ENCODE assay signal across 9 mouse cellular contexts in genomic region chr12:82312091-82312820, GRCm38 (mm10).
A peak's percentile ranks its signal among the peaks of the same experiment; 100 is the strongest.
DNase-seq lines count a peak whose midpoint lies in the region; ATAC-seq and TF ChIP-seq lines count a peak whose summit lies in the region.
"Had no signal": no experiment of that assay in that cellular context is flagged by ENCODE, and none has a peak within 500 bp of the region (broad histone marks: within the 10 kb centered on the region; RNA-seq: fewer than 3 reads in every experiment).

No protein-coding gene starts in this region.

- no peak for ATAC-seq in kidney, embryonic 15.5 days (replicated peaks; ENCODE audit: low FRiP score)

- H3K9me3 ChIP-seq in kidney, embryonic 15.5 days (replicated peaks), result no peaks in the 10 kb centered on the region
- H3K9me3 ChIP-seq: stomach, embryonic 15.5 days had no signal

- TF ChIP-seq CTCF in layer of hippocampus, adult 2 months (conservative IDR thresholded peaks at IDR 0.05), result 0 out of 2 replicates have a peak, but pooled peaks have one; percentile 6

- intact Hi-C loops in left cerebral cortex, postnatal 10 days (cut with DNase I), result no loop called here

- 81% methylated on average over 17 of the region's 17 CpGs for WGBS in kidney, embryonic 15.5 days

- H3K27ac ChIP-seq in kidney, embryonic 15.5 days, result no peak overlapping the region
- peak overlapping the region; percentile 32; the same call in 1 of the 2 replicates for H3K27ac ChIP-seq in layer of hippocampus, adult 2 months
- H3K27ac ChIP-seq: stomach, embryonic 15.5 days had no signal

- 0 out of 2 replicates have a peak, but pooled peaks cover 5% of the 10 kb centered on the region for H3K36me3 ChIP-seq in kidney, embryonic 15.5 days
- H3K36me3 ChIP-seq: stomach, embryonic 15.5 days had no signal

- H3K4me1 ChIP-seq in kidney, embryonic 15.5 days, result peaks cover 9% of the 10 kb centered on the region
- H3K4me1 ChIP-seq: stomach, embryonic 15.5 days had no signal

- no peak overlapping the region for H3K4me3 ChIP-seq in kidney, embryonic 15.5 days (replicated peaks)
- H3K4me3 ChIP-seq in layer of hippocampus, adult 2 months, result no peak overlapping the region
- H3K4me3 ChIP-seq: stomach, embryonic 15.5 days had no signal

- no peak overlapping the region for H3K9ac ChIP-seq in kidney, embryonic 15.5 days
- H3K9ac ChIP-seq: stomach, embryonic 15.5 days had no signal

- H3K27me3 ChIP-seq in kidney, embryonic 15.5 days, result no peaks in the 10 kb centered on the region
- H3K27me3 ChIP-seq: stomach, embryonic 15.5 days had no signal

- peak; percentile 38 to 66 for DNase-seq in kidney, postnatal 25 days
- peak; percentile 51 for DNase-seq in cerebellum, adult 11 months
- peak; percentile 16 to 59 for DNase-seq in gastrocnemius, adult 8-10 months (ENCODE audit: low spot score in 2 of 2)
- DNase-seq in layer of hippocampus, adult 2 months (ENCODE audit: low spot score in 2 of 2), result peak; percentile 49 to 65
- DNase-seq in telencephalon, adult 2 months (ENCODE audit: low read depth, low spot score), result peak; percentile 46
- DNase-seq in ovary, postnatal 36 days (ENCODE audit: low spot score), result no peak
- no peak for DNase-seq in left cerebral cortex, postnatal 10 days (ENCODE audit: extremely low spot score in 1 of 2, low spot score in 2 of 2)

- no peak overlapping the region for H3K4me2 ChIP-seq in kidney, embryonic 15.5 days
- H3K4me2 ChIP-seq: stomach, embryonic 15.5 days had no signal

Comparison
In these comparisons a context has a peak if more than half of its experiments do, and no peak if none do; other contexts are left out.
1. DNase-seq: peak in kidney, postnatal 25 days (2 of 2), cerebellum, adult 11 months (single experiment), gastrocnemius, adult 8-10 months (2 of 2), layer of hippocampus, adult 2 months (2 of 2) and telencephalon, adult 2 months (single experiment); none in ovary, postnatal 36 days (single experiment) and left cerebral cortex, postnatal 10 days (0 of 2).